ENCODE assay signal across 7 mouse cellular contexts in the genomic region with DNA sequence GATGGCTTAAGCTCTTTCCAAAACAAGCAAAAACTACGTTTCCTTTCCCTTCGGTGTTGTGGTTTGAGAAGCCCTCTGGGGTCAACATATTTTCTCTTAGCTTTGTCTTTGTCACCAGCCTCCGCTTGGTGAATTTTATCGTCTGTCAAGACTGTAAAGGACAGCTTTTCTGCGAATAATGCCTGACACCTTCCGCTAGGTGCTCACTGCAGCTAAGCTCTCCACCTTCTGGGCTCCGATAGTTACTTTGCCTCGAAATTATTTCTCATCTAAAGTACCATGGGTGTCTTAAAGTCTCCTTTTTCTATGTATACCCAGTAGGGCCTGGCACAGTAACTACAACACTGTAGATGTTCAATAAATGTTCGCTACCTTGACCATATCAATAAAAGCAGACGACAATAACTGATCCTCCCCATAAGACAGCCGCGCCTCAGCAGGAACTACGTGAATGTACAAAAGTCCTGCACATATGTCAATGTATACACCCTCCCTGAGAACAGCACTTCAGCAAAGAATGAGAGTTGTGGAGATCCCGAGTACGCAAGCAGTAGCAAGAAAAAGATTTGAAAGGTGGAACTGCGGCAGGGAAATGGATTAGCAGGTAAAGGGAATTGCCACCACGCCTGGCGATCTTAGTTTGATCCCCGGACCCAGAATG. TPM values are rescaled to one million over a fixed set of nuclear protein-coding genes. Genes with fewer than 3 reads are reported as not detected.
DNase-seq lines count a peak whose midpoint lies in the region; ATAC-seq lines count a peak whose summit lies in the region.

No protein-coding gene starts in this region.

- DNase-seq in lung, adult 18-20 months = peak; percentile 11
- DNase-seq in lung, postnatal 14 days = no peak
- DNase-seq in cerebellum, postnatal 36 days = peak; percentile 9 to 48
- DNase-seq in large intestine, adult 2 months (ENCODE audit: low read depth, low spot score) = peak; percentile 52
- no peak for DNase-seq in midbrain, embryonic 11.5 days (ENCODE audit: low spot score, missing footprints)
- no peak for DNase-seq in ovary, postnatal 14 days (ENCODE audit: low spot score)

- no peaks in the 10 kb centered on the region for H3K9me3 ChIP-seq in midbrain, embryonic 11.5 days (ENCODE audit: control insufficient read depth, low read length)

- H3K27ac ChIP-seq in midbrain, embryonic 11.5 days (ENCODE audit: low read depth, low read length) = peak overlapping the region; percentile 78

- WGBS in large intestine, adult 2 months = 2% methylated on average over 19 of the region's 19 CpGs
- WGBS in midbrain, embryonic 11.5 days = 7% methylated on average over 19 of the region's 19 CpGs

- H3K4me2 ChIP-seq in midbrain, embryonic 11.5 days = peak overlapping the region; percentile 56

- peak; percentile 6; the same call in 1 of the 2 replicates for ATAC-seq in granulocyte monocyte progenitor cell, adult 5-6 weeks (replicated peaks; ENCODE audit: poor library complexity, severe bottlenecking)
- peak; percentile 12; the same call in 1 of the 2 replicates for ATAC-seq in midbrain, embryonic 11.5 days (ENCODE audit: low FRiP score)

- peak overlapping the region; percentile 76 for H3K9ac ChIP-seq in midbrain, embryonic 11.5 days (ENCODE audit: low read length)

- no peaks in the 10 kb centered on the region for H3K36me3 ChIP-seq in midbrain, embryonic 11.5 days (ENCODE audit: control insufficient read depth, insufficient read depth, low read length)

- H3K4me3 ChIP-seq in midbrain, embryonic 11.5 days (ENCODE audit: low read depth, low read length) = peak overlapping the region; percentile 96

- H3K27me3 ChIP-seq in midbrain, embryonic 11.5 days (ENCODE audit: control insufficient read depth, insufficient read depth, low read length) = no peaks in the 10 kb centered on the region

- peaks cover 15% of the 10 kb centered on the region for H3K4me1 ChIP-seq in midbrain, embryonic 11.5 days (ENCODE audit: control insufficient read depth, insufficient read depth, low read length)

RNA-seq across cellular contexts. Expression of a gene that starts 0.8 kb away (rescaled TPM):
- 81.6 and 84.7 TPM in 2 replicates for total RNA-seq in granulocyte monocyte progenitor cell, adult 5-6 weeks (2014; fragmentation: Nextera tagmentation)
- total RNA-seq in granulocyte monocyte progenitor cell, adult 5-6 weeks (2017) = 114 and 142 TPM in 2 replicates
- 4.7 and 9.1 TPM in 2 replicates for polyA plus RNA-seq in large intestine, adult 2 months (2012; rRNA removed)
- polyA plus RNA-seq in midbrain, embryonic 11.5 days (2014; fragmentation: Nextera tagmentation; extraction: Ambion mirVana) = 6.7 and 6.9 TPM in 2 replicates

Comparison
In these comparisons a context has a peak if more than half of its experiments do, and no peak if none do; other contexts are left out.
1. DNase-seq: peak in lung, adult 18-20 months (2 of 2), cerebellum, postnatal 36 days (2 of 2) and large intestine, adult 2 months (single experiment); none in lung, postnatal 14 days (single experiment), midbrain, embryonic 11.5 days (single experiment) and ovary, postnatal 14 days (single experiment).